Comparison of ENCODE assay signal across 17 mouse cellular contexts in the genomic region with DNA sequence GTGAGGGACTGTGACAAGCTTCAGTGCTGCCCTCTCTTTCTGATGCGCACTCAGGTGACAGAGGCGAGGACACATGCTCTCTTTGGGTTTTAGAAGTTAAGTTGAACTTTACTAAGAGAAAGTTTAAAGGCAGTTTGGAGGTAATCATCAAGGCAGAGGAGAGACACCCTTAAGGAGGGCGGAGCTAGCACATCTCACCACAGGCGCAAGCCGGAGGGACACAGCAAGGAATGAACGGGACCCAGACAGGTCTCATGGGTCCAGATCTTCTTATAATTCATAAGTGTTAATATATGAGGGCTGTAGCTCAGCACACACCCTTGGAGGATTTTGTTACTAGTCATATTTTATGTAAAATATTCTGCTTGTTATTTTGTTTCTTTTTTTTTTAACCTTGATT.
DNase-seq lines count a peak whose midpoint lies in the region; ATAC-seq lines count a peak whose summit lies in the region.
"Had no signal": no experiment of that assay in that cellular context is flagged by ENCODE, and none has a peak within 500 bp of the region (broad histone marks: within the 10 kb centered on the region; RNA-seq: fewer than 3 reads in every experiment).

No protein-coding gene starts in this region.

- ATAC-seq in heart, embryonic 12.5 days (ENCODE audit: insufficient number of reproducible peaks, low FRiP score) = no peak; the same call in 1 of the 2 replicates
- ATAC-seq in heart, embryonic 16.5 days (replicated peaks; ENCODE audit: extremely low read depth, insufficient read depth, low FRiP score) = 0 out of 2 replicates have a peak, but pooled peaks have one; percentile 42
- no peak for ATAC-seq in hindbrain, embryonic 13.5 days (ENCODE audit: low FRiP score)
- ATAC-seq: forebrain, embryonic 15.5 days; hindbrain, embryonic 16.5 days had no signal

- H3K9me3 ChIP-seq in heart, embryonic 12.5 days (replicated peaks) = no peaks in the 10 kb centered on the region
- H3K9me3 ChIP-seq in heart, embryonic 16.5 days (replicated peaks; ENCODE audit: control insufficient read depth, low read length) = no peaks in the 10 kb centered on the region
- H3K9me3 ChIP-seq in hindbrain, embryonic 13.5 days = no peaks in the 10 kb centered on the region
- H3K9me3 ChIP-seq: embryonic facial prominence, embryonic 12.5 days; forebrain, embryonic 15.5 days had no signal

- no peak overlapping the region for H3K9ac ChIP-seq in heart, embryonic 12.5 days
- H3K9ac ChIP-seq in heart, embryonic 16.5 days (ENCODE audit: low read length) = peak overlapping the region; percentile 52; the same call in 1 of the 2 replicates
- no peak overlapping the region for H3K9ac ChIP-seq in hindbrain, embryonic 13.5 days
- H3K9ac ChIP-seq: embryonic facial prominence, embryonic 12.5 days; forebrain, embryonic 15.5 days had no signal

- H3K36me3 ChIP-seq in heart, embryonic 12.5 days = no peaks in the 10 kb centered on the region
- H3K36me3 ChIP-seq in heart, embryonic 16.5 days (ENCODE audit: control insufficient read depth, insufficient read depth) = no peaks in the 10 kb centered on the region
- H3K36me3 ChIP-seq in hindbrain, embryonic 13.5 days = no peaks in the 10 kb centered on the region
- H3K36me3 ChIP-seq: embryonic facial prominence, embryonic 12.5 days; forebrain, embryonic 15.5 days had no signal

- H3K4me3 ChIP-seq in heart, embryonic 12.5 days = peak overlapping the region; percentile 20
- H3K4me3 ChIP-seq in heart, embryonic 16.5 days (ENCODE audit: low read length) = peak overlapping the region; percentile 30
- H3K4me3 ChIP-seq in hindbrain, embryonic 13.5 days = no peak overlapping the region
- H3K4me3 ChIP-seq: embryonic facial prominence, embryonic 12.5 days; forebrain, embryonic 15.5 days had no signal

- intact Hi-C loops in heart, postnatal 25 days (cut with DNase I) = loop anchor here (5.0 kb wide), 1 partner anchor 218 kb away; no protein-coding TSS in a partner anchor

- H3K4me2 ChIP-seq in heart, embryonic 12.5 days = peak overlapping the region; percentile 49
- peak overlapping the region; percentile 59 for H3K4me2 ChIP-seq in heart, embryonic 16.5 days (ENCODE audit: low read depth, low read length)
- no peak overlapping the region for H3K4me2 ChIP-seq in hindbrain, embryonic 13.5 days
- H3K4me2 ChIP-seq: embryonic facial prominence, embryonic 12.5 days; forebrain, embryonic 15.5 days had no signal

- peaks cover under 1% of the 10 kb centered on the region; the same call in 1 of the 2 replicates for H3K27me3 ChIP-seq in heart, embryonic 12.5 days (replicated peaks)
- H3K27me3 ChIP-seq in heart, embryonic 16.5 days (ENCODE audit: control insufficient read depth, insufficient read depth, low read length) = no peaks in the 10 kb centered on the region
- no peaks in the 10 kb centered on the region for H3K27me3 ChIP-seq in hindbrain, embryonic 13.5 days
- H3K27me3 ChIP-seq: embryonic facial prominence, embryonic 12.5 days; forebrain, embryonic 15.5 days had no signal

- H3K27ac ChIP-seq in heart, embryonic 12.5 days (ENCODE audit: poor library complexity, severe bottlenecking) = peak overlapping the region; percentile 63
- H3K27ac ChIP-seq in heart, embryonic 16.5 days (ENCODE audit: low read length) = peak overlapping the region; percentile 94
- no peak overlapping the region for H3K27ac ChIP-seq in hindbrain, embryonic 13.5 days
- H3K27ac ChIP-seq: embryonic facial prominence, embryonic 12.5 days; forebrain, embryonic 15.5 days had no signal

- WGBS in heart, embryonic 12.5 days = 45% methylated on average over 6 of the region's 6 CpGs
- 41% methylated on average over 6 of the region's 6 CpGs for WGBS in heart, embryonic 16.5 days
- WGBS in hindbrain, embryonic 13.5 days = 89% methylated on average over 6 of the region's 6 CpGs

- peak; percentile 11 for DNase-seq in heart, adult 8-10 months (ENCODE audit: low spot score)
- no peak for DNase-seq in heart, postnatal 25 days (ENCODE audit: low spot score)
- no peak for DNase-seq in ovary, postnatal 10 days (ENCODE audit: low spot score)
- no peak for DNase-seq in cerebellum, postnatal 14 days
- DNase-seq: adrenal gland, adult 8-10 months; cerebellum, adult 11 months; cerebellum, adult 8-10 months; cerebellum, postnatal 25 days; gastrocnemius, postnatal 36 days; kidney, adult 11 months; kidney, adult 9 months had no signal

- peaks cover 12% of the 10 kb centered on the region for H3K4me1 ChIP-seq in heart, embryonic 12.5 days (replicated peaks)
- H3K4me1 ChIP-seq in heart, embryonic 16.5 days (ENCODE audit: control insufficient read depth, insufficient read depth, low read length) = peaks cover 19% of the 10 kb centered on the region
- no peaks in the 10 kb centered on the region for H3K4me1 ChIP-seq in hindbrain, embryonic 13.5 days (replicated peaks)
- H3K4me1 ChIP-seq: embryonic facial prominence, embryonic 12.5 days; forebrain, embryonic 15.5 days had no signal
